Mouse (Mus musculus) adrenal gland, adult 8-10 months (tissue): ENCODE results near the gene Mttp. TPM values are rescaled to one million over a fixed set of nuclear protein-coding genes. Genes with fewer than 3 reads are reported as not detected.
"Not testable (repeated sequence)": the region's sequence is repeated elsewhere in the genome, so short reads cannot be mapped to it uniquely, and the experiment has no call there.

Experiments used
- DNase-seq: peaks from one replicate; pipeline ENCODE4 v3.0.0; 2022
- total RNA-seq, 4 experiments: library from RNA; stranded (reverse); gene quantifications; 2 replicates each; pipeline ENCODE4 v1.2.4; 2022

The Mttp gene
- 10 to 100 TPM in 2 of 4 experiments, 1 to 10 TPM in 2; 5.9 to 11.8 (median 8.8) TPM for total RNA-seq

DNA sequence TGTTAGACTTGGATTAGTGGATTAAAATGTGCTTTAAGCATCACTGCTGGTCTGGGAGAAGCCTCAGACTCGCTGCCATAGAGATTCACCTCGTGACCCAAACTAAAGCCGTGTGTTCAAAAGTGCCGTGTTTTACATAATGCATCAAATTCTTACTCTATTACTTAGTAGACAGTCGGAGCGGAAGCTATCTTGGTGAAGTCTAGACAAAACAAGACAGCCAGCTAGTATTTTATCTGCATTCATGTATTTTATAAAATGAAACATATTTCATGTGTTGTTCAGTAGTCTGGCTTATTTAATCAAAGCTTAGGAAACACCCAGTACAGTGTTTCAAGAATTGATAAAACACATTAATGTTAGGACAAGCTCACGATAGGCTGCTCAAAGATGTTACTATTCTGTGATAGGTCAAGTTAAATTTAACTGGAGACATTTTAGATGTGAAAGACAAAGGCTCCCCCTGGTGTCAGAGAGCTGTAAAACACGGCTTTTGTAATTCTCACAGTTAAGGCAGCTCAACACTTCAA is at the start of gene Mttp:
Mttp (minus strand) TSS at position 327 of the 530 bp plus-strand sequence.
- peak; percentile 56 for DNase-seq

DNA sequence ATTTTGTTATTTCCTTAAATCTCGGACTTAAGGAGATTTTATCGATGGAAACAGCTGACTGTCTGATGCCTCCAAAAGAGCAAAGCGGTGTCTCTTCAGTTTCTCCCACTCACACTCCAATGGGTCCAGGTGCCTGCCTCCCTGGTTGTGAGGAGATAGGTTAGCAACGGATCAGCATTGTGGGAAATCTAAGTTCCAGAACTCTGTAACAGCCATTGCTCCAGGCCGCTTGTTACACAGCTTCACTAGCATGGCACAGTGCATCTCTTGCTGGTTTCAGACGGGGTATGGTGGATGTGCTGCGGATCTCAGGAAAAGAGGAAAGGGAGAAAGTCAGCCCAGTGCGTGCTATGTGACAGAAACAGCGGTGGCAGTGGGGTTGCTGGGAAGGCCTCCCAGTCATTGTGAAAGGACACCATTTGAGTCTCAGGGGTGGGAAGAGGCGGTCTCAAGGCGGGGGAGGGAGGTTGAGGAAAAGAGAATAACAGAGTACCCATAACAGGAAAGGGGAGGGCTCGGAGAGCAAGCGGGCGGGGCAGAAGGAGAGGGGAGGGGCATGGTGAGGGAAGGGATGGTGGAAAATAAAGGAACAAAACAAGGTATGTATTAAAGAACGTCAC is 49.0 kb upstream of the Mttp start, which contains the start of gene 4930579F01Rik:
4930579F01Rik (minus strand) TSS at position 143 of the 620 bp plus-strand sequence.
- no peak for DNase-seq

DNA sequence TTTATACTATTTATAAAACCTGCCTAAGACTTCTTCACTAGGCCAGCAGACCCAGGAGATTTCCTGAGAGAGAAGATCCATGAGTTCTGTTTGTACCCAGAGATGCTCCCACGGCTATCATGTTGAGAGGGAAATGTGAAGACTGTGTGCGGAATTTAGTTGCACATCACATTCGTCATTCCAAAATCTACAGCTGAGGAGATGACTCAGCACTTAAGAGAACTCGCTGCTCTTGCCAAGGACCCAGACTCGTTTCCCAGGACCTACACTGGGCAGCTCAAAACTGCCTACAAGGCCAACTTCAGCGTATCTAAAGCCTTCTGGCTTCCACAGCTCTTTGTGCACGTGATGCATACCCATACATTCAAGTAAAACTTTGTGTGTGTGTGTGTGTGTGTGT is 47.5 kb upstream of the Mttp start:
- DNase-seq = peak; percentile 43

DNA sequence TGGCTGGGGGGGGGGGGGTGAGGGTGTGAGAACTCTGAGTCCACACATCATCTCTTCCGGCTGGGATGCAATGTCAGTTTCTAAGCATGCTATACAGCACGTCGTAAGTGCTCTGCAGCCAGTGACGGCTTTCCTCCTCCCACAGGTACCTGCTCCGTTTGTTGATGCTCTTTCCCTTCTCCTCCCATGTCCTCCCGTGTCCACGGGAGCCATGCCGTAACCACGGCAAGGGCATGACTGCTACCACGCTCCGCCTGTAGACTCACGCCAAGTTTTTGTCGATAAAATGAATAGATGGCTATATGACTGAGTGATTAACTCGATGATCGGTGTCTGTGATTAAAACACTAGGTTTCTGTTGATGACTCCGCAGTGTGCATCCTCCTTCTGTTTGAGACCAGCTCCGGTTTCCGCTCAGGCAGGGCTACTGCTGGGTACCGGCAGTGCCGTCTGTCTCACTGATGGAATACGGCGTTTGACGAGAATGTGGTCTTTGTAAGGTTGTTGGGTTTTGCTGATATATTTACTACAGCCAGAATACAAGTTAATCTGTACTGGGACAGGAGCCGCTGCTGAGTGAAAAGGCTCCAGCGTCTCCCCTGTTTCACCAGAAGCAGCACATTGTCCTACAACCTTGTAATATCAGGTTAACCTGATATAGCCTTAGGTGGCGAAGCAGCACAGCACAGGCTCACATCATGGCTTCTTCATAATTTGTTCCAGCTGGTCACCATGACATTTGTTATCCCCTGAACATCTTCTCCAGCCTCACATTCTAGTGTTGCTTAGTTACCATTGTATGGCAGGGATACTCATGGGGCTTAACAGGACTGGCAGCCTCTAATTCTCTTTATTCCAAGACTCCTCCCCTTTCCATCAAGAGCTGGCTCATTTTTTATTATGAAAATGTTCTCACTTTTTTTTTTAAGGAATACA is 41.5 kb upstream of the Mttp start:
- no peak for DNase-seq

DNA sequence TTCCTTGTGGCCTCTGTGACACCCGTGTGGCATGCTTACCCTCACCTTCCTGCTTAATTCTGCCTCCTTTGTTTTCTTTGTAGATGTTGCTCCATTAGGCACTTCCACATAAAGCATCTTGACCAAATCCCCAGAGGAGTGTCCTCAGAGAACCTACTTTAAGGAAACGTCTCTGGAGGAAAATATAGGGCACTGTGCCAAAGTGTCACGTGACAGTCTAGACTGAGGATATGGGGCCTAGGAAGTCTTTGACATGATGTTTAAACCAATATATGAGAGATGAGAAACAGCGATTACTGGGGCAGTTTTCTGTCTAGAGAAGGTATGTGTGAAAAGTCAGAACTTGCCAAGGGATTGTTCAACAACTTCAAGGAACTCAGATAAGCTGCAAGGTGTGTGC is 40.5 kb upstream of the Mttp start:
- DNase-seq = no peak

DNA sequence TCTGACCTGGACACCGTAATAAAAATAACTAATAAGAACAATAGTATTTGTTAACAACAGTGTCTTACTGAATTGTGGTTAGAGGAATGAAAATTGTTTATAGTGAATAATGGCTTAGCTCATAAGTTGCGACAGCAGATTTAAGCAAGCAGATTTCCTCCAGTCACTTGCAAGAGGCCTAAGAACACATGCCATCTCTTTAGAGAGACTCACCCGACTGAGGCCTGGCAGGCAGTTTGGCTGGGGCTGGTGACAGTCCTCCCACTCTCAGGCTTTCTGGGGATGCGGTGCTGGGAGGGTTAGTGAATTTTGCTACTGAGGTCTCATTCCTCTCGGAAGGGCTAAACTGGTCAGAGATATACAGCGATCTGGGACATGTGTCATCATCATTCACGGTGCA is 38.6 kb upstream of the Mttp start:
- no peak for DNase-seq

DNA sequence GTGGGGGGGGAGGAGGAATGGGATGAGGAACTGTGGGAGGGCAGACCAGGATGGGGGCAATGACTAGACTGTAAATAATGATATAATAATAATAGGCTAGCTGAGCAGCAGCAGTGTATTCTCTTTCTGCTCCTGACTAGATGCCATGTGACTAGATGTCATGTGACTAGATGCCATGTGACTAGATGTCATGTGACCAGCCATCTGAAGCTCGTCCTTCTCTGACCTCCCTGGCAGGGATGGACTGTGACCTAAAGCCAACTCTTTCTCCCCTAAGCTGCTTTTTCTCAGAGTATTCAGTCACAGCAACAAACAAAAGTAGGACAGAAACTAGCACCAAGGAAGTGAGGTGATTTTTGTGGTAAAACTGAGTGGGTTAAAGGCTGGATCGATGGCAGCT is 37.3 kb upstream of the Mttp start:
- DNase-seq = no peak

DNA sequence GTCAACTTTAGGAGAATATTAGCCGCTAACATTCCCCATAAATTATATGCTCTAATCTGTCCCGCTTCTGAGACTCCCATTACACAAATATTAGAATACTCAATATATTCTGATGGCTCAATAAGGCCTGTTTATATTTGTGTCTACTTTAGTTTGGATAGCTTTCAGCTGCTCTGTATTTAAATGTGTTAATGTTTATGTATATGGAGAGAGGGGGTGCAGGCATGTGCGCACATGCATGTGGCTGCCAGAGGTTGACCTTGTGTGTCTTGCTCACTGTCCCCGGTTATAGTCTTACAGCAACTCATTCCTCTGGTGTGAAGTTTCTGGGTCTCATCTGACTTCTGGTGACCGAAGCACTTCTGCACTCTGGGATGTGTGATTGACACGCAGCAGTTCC is 30.8 kb upstream of the Mttp start:
- DNase-seq = no peak

DNA sequence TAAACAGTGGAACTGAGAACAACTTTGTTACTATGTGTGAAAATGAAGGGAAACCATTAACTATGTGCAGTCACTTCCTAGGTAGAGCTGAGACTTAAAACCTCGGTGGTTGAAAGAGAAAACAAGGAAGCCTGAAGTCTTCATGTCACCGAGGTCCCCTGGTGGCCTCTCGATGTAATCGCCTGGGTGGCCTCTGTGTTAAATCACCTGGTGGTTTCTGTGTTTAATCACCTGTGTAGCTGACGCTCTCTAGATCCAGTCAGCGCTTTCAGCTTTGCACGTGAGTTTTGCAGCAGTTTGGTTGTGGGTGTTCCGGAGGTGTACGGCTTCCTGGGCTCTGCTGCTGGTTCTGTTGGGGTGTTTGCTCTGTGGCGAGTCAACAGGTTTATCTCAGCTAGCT is 28.5 kb upstream of the Mttp start:
- no peak for DNase-seq

DNA sequence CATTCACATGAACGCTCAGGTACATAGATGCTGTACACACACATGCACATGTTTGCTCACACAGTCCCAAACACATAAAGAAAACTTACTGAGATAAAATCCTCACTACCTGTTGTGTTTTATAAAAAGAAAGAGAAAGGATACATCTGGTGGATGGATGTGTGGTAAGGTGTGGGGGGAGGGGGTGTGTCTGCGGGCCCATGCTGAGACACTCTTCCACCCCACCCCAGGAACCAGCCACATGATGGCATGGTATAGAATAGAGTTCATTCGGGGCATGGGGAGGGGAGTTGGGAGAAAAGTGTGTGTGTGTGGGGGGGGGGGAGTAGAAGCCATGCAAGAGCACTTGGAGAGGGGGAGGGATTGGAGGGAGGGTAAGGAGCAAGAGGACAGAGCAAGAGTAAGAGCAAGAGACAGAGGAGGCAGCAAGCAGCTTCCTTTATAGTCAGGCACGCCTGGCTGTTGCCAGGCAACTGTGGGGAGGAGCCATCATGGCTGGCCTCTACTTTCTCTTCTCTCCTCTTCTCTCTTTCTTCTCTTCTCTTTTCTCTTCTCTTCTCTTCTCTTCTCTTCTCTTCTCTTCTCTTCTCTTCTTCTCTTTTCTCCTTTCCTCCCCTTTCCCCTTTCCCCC is 17.9 kb upstream of the Mttp start:
- DNase-seq = no peak

DNA sequence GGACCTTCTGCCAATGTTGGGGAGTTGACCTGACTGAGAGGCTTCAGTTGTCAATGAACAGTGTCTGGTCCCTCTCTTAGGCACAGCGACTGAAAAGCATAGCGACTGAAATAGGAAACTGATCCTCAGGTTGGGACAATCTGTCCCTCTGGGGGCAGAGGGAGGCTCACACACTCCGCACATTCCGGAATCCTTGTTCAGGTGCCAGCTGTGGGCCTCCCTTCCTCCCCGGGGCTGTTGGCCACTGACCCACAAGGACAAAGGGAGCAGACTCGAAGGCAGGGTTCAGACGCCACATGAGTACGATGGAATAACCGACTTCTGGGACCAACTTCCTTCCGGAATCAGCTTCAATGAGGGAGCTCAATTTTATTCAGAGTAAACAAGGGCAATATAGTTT is 16.9 kb upstream of the Mttp start:
- no peak for DNase-seq

DNA sequence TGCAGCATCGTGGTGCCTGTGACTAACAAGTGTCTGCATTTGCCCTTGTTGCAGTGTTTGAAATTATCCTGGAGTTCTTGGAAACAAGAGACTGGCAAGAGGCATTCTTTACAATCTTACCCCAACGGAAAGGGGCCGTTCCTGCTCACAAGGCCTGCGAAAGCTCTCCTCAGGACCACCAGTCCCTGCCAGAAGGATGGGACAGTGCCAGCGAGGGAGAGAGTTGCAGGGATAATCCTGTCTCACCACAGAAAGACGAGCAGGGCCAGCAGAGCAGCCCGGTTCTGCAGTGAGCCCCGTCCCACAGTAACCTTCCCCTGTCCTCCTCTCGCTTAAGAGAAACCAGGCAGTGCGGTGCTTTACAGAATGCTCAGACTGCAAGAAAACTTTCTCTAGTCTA is 11.9 kb upstream of the Mttp start:
- DNase-seq = no peak

DNA sequence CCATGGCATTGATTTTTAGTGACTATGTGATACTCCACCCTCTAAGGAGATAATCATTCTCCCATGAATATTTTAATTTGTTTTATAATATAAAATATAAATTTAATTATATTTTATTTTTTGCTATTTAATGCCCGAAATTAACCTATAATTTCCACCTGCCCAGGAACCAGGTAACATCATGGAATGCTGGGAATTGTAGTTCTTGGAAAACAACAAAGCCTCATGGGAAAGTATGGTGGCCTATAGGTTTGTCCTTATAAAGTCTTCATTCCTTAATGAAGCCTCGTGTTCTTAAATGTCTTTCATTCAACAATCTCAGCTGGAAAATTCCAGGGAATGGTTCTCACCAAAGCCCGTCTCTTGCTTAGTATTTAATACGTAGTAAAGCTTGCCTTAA is 10.3 kb upstream of the Mttp start:
- no peak for DNase-seq

DNA sequence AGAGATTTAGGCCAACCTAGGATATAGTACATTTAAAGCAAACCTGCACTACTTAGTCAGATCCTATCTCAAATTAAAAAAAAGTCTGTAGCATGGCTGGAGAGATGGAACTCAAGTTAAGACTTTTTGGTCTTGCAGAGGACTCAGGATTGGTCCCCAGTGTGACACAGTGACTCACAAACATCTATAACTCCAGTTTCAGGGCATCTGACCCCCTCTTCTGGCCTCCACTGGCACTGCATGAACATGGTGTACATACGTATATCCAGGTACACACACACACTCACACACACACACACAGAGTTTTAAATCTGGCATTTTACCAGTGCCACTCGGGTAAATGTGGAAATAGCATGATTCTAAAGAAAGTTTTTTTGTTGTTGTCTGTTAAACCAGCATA is 4.0 kb upstream of the Mttp start:
- no peak for DNase-seq

DNA sequence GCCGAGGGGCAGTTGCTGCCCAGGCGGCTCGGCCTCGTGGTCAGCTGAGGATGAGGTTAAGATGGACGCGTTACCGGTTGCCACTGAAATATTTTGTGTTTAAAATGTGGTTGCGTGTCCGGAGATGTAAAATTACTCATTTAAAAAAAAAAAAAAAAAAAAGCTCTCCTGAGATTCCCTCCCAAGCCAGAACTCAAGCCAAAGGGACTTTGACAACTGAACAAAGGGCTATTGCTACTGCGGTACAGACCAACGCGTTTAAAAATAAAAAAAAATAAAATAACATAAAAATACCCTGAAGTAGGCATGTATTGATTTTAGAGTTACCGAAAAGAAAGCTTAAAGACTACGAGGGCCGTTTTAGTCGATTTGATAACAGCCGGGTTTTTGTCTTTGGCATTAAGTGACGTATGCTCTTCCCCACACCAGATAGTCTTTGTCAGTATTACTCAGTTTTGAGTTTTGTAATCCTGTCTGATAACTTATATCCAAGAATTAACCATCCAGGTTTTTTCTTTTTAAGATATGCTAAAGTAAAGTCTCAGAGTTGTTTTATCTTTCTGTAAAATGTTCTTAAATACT is 617 bp downstream of the Mttp start:
- DNase-seq = no peak

DNA sequence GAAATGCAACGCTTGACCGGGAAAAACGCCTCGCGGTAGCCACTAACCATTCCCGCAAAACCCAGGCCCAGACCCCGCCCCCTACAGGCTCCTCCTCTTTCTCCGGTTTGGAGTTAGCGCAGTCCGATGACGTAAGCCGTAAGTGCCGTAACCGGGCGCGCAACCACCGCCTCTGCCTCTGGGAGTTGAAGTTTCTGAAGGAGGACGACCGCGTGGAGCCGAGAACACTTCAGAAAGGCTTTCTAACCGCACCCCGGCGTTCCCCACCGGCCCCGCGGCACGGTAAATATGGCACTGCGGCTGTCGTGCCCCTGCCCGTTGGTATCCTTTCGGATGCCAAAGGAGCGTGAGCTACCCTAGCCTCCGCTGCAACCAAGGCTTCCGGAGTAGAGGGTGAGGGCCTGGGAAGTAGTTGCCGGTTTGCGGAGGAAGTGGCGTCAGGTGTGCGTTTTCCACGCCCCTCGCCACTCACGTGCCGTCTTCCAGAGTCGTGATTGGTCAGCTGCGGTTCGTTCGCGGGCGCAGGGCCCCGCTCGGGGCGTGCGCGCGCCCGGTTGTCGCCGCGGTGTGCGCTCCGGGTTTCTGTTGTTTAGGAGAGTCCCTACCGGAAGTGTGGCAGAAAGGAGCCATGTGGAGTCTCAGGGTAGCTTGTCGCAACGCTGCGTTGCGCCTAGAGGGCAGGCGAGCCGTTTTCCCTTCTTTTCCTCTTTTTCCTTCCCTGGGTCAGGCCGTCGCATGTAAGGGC is 1.3 kb downstream of the Mttp start, which contains the start of gene Trmt10a:
Trmt10a (plus strand) TSS at position 134 of the 745 bp plus-strand sequence.
- DNase-seq = peak; percentile 97

DNA sequence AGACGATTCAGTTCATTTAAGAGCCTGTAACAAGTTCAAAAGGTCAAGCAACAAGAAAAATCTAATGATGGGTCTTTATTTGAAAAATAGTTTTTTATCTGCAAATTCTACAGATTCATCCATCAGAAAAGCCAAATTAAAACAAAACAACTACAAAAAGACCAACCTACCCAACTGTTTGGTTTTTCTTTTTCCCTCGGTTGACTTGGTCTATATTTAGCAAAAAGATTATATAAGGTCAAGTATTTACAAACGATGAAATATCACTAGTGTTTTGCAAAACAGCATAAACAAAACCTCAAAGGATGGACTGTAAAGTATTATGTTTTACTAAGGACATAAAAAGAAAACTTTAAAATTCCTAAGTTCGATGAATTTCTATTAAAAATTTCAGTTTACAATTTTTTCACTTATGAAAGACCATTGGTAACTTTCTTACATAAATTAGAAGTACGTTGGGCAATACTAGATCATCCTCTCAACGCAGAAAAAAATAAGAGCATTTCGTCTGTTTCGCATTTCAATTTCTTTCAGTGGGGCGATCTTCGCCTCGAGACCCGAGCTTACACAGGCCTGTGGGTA is 1.9 kb downstream of the Mttp start:
- DNase-seq = no peak

DNA sequence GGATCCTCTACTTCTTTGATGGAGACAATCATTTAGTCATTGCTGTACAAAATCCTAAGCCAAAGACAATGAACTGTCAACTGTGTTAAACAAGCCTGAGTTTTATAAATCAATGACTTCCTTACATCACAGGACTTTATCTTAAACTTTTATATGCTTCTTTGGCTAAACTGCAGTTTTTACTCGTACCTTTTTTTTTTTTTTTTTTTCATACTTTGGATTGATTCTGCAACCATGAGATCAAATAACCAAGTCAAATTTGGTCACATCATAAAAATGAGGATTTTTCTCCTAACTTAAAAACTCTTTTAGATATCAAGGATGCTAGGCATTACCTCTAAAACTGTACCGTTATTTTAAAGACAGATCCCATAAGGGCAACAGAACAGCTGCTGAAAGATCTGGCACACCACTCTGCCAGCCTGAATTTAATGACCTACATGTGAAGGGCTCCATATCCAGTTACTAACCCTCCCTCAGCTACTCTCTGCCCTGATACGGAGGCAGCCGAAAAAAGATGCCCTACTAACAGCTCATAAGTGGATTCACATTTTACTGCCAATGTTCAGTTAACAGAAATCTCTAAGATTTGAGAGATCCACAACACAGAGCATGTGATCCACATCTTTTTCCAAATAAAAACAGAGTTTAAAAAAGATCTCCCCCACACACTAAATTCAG is 2.6 kb downstream of the Mttp start:
- no peak for DNase-seq

DNA sequence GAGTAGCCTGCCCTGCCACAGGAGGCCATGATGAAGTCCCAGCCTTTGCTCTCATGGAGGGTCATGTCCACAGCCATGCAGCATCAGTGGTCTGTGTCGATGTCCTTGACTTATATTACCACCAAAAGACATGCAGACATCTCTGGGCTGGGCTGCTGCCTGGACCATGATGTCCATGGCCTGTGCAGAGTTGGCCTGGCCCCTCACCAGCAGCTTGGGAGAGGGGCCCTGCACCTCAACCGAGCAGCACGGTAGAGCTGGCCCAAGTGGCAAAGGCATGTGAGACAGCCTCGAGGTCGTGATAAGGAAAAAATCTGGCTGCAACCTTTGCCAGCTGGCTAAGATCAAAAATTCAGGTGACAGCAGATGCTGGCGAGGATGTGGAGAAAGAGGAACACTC is 5.1 kb downstream of the Mttp start:
- DNase-seq = no peak

DNA sequence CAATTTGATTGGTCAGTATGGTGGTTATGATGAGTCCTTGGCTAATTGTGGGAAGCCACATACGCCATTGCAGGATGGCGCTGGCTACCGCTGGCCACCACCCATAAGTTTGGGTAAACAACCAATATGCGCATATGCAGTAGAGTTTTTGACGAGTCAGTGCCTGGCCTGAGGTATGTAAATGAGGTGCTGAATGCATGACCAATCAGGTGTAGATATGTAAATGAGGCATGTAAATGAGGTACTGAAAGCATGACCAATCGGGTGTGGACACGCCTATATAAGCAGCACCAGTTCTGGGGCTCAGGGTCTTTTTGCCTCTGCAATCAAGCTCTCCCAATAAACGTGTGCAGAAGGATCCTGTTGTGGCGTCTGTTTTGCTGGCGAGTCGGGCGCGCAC is 6.6 kb downstream of the Mttp start:
- DNase-seq = not testable (repeated sequence)

DNA sequence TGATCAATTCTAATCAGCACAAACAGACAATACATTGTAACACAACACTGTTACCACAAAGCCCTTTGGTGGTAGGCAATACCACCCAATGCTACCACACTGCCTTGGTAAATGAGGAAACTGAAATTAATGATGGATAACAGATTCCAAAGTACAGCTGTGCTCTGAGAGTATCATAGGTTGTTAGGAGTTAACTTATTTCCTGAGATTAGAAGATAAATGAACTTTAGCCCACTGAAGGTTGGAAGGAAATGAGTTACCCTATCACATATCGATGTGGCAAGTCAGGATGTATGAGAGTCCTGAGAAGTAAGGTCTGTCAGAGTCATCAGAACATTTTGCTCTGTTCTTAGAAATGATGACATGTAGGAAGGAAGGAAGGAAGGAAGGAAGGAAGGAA is 10.2 kb downstream of the Mttp start:
- DNase-seq = no peak
